Mouse (Mus musculus) layer of hippocampus, postnatal 10 days (tissue): ENCODE results near the gene Fgfr2. TPM values are rescaled to one million over a fixed set of nuclear protein-coding genes. Genes with fewer than 3 reads are reported as not detected.
"Not testable (repeated sequence)": the region's sequence is repeated elsewhere in the genome, so short reads cannot be mapped to it uniquely, and the experiment has no call there.

Experiments
- DNase-seq, 2 experiments: peaks; one replicate each; pipeline ENCODE4 v3.0.0; 2021; ENCODE audit warnings: low spot score in 2 of 2
- total RNA-seq, 2 experiments: library from RNA; stranded (reverse); gene quantifications; 2 replicates each; pipeline ENCODE4 v1.2.3; 2021

Gene Fgfr2
- total RNA-seq, 2 experiments from 2014 or later, result 35.6 to 48.3 TPM

DNA sequence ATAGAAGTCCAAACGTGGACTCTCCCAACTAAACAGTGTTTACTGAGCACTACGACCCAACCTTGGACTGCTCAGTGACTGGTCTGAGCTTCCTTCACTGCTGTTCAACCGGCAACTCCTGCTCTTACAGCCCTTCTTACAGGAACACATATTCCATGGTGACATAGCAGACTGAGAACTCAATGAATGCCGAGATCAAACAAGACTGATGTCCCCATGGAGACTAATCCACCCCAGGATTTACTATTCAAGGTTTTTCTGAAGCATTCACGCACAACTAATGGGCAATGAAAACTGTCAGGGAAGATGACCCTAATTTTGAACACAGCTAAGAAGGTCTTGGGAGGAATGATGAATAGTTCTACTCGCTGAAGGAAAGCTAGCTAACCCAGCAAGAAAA lies 2650.5 kb downstream of the Fgfr2 start:
- DNase-seq, result no peak

- DNase-seq, result no peak
Measured at GRCm38 (mm10) chr7:130471045-130471444, 2652.1 kb downstream of the Fgfr2 start.

- DNase-seq, result no peak
Measured at GRCm38 (mm10) chr7:130455587-130456246, 2667.4 kb downstream of the Fgfr2 start.

DNA sequence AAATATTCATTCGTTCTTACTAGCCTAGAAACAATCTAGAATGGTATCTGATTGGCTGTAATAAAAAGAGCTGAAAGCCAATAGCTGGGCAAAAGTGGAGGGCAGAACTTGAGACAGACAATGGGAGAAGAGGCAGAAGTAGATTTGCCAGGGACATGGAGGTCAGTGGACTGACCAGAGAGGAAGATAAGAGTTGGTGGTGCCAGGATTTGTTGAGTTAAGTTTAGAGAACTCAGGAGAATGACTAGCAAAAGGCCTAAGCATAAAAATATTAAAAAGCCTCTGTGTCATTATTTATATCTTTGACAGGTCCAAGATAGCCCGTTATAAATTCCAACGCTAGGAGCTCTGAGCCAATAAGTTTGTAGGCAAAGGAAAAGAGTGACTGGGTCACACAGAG lies 2668.9 kb downstream of the Fgfr2 start:
- no peak for DNase-seq

DNA sequence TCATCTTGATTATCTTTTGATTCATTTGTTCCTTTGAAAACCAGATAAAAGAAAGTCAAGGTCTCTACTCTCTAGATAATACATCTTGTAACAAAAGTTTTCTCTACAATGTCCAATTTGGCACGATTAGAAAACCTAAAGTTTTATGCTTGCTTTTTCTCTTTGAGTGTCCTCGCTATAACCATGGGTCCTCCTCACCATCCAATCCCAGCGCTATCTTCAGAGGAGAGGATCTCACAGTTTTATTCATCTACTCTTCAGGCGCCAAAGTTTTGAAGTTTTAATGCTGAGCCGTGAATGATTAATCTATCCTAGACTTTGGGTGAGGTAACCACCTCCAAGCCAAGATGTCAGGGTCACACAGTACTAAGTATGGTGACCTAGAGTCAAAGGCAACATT lies 2687.4 kb downstream of the Fgfr2 start:
- DNase-seq, result no peak

DNA sequence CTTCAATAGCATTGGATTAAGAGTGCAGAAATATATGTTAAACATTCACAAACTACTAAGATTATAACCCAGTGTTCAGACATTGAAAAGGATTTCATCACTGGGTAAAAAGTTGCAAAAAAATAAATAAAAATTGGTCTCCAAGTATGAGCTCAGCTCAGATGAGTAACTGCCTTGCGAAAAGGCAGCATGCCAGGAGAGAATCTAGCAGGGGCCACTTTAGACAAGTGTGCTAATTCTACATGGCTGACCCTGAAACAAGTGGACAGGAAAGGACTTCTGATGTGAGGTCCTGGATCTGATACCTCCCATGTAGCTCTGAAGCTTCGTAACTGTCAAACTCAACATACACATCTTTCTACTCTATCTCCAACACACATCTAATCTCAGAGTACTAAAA lies 2691.0 kb downstream of the Fgfr2 start:
- no peak for DNase-seq

GRCm38 (mm10) chr7:130426586-130426985 lies 2696.6 kb downstream of the Fgfr2 start:
- DNase-seq, result no peak

GRCm38 (mm10) chr7:130425991-130426390 lies 2697.2 kb downstream of the Fgfr2 start:
- DNase-seq, result no peak

- DNase-seq, result no peak
Measured at GRCm38 (mm10) chr7:130419961-130420360, 2703.2 kb downstream of the Fgfr2 start.

GRCm38 (mm10) chr7:130407622-130408021 lies 2715.5 kb downstream of the Fgfr2 start:
- no peak for DNase-seq

DNA sequence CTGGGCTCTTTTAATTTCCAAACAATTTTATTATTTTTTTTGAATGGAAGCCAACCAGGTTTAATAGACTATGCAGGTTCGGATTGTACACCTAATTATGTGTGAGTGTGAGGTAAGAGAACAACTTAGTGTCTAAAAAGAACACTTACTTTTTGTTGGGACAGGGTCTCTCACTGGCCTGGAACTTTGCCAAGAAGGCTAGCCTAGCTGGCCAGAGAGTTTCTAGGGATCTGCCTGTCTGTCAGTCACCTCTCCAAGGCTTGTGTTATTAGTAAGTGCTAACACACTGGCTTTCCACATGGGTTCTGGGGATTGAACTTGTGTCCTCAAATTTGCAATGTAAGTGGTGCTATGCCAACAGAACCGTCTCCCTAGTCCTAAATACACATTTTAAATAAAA lies 2719.8 kb downstream of the Fgfr2 start:
- DNase-seq, result no peak

GRCm38 (mm10) chr7:130394697-130395096 lies 2728.5 kb downstream of the Fgfr2 start:
- DNase-seq, result no peak

- not testable (repeated sequence) for DNase-seq
Measured at GRCm38 (mm10) chr7:130390060-130390459, 2733.1 kb downstream of the Fgfr2 start.

DNA sequence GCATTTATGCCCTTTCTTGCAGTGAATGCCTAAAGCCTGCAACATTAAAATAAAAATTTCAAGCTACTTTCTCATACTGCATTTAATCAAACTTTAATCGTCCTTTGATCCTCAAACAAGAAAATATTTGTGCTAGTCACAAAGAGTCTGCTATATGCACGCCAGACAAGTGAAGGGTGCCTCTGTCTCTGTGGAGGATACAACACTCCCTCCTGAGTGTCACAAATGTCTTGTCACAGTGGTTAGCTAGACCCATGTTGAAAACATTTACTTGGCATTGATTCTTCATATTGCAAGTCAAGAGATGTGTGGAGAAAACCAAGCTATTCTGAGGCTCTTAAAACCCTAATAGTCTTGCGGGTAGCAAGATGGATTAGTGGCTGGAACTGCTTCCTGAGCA lies 2736.8 kb downstream of the Fgfr2 start:
- DNase-seq, result no peak

DNA sequence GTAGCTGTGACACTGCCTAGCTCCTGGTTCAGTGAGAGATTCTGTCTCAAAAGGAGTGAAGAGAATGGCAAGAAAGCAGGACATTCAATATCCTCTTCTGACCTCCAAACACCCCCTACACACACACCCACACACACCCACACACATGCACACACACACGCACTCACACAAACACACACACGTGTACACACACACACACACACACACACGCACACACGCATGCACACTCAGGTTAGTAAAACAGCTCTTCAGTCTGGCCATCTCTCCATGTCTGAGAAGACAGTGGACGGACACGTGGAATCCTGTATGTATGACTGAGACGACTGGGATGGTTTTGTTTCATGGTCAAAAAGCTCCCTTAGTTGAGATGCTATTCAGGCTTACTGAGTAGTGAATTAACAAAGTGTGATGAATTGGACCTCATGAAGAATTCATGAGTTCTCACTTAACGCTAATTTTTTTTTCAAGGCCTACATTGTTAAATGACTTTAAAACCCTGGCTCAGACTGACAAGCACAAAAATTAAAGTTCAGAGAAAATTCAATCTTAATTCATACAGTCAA lies 2737.3 kb downstream of the Fgfr2 start:
- no peak for DNase-seq

GRCm38 (mm10) chr7:130382126-130382525 lies 2741.0 kb downstream of the Fgfr2 start:
- no peak for DNase-seq

- peak; percentile 19 to 47 for DNase-seq
Measured at GRCm38 (mm10) chr7:130381387-130381951, 2741.7 kb downstream of the Fgfr2 start.

- peak; percentile 48 to 51 for DNase-seq
Measured at GRCm38 (mm10) chr7:130380769-130381355, 2742.3 kb downstream of the Fgfr2 start.

GRCm38 (mm10) chr7:130380367-130380766 lies 2742.8 kb downstream of the Fgfr2 start:
- DNase-seq, result no peak

DNA sequence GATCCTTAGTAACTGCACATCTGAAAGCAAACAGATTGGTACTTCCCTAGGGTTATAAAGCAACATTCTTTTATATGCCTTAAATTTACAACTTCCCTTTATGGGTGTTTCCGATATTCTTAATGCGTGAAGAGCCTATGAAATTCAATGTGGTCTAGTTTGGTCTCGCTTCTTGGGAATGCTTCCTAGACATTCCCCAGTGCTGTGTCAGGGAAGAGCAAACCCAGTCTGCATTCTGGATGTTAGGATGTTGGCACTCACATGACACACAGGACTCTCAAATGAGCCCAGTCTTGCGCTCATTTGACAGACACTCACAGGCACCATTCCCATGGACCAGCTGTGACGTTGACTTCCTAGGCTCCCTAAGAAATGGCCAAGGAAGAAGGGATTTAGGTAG lies 2743.3 kb downstream of the Fgfr2 start:
- DNase-seq, result no peak

GRCm38 (mm10) chr7:130378308-130378707 lies 2744.8 kb downstream of the Fgfr2 start:
- DNase-seq, result no peak

DNA sequence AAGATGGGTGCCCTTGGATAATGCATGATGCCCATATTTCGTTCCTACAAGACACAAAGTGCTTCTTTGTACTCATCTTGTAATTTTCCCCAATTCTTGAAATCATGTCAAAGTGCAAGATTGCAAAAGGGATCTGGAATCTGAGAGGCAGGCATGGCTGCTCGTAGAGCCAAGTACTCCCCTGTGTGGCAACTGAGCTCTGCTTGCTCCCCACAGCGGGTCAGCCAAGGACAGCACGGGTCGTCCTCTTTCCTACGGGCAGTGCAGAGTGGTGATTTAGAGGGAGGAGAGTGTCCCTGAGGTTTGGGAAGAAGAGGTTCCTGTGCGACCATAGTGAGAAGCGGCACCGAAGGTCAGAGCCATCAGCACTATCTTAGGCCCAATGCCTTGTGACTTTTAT lies 2748.8 kb downstream of the Fgfr2 start:
- DNase-seq, result no peak
